Mouse (Mus musculus): ENCODE results near the gene Esp6. TPM values are rescaled to one million over a fixed set of nuclear protein-coding genes. Genes with fewer than 3 reads are reported as not detected.
"Not testable (repeated sequence)": the region's sequence is repeated elsewhere in the genome, so short reads cannot be mapped to it uniquely, and the experiment has no call there.

The Esp6 gene
- not detected for total RNA-seq (2021)
- long read RNA-seq, experiment 1, result 0 reads
- long read RNA-seq, experiment 2, result 0 reads

GRCm38 (mm10) chr17:40561207-40561606 lies at the start of gene Esp6:
Gene Esp6 (plus strand): TSS chr17:40561507.
- no peak for DNase-seq (ENCODE audit: low spot score in 2 of 2)

DNA sequence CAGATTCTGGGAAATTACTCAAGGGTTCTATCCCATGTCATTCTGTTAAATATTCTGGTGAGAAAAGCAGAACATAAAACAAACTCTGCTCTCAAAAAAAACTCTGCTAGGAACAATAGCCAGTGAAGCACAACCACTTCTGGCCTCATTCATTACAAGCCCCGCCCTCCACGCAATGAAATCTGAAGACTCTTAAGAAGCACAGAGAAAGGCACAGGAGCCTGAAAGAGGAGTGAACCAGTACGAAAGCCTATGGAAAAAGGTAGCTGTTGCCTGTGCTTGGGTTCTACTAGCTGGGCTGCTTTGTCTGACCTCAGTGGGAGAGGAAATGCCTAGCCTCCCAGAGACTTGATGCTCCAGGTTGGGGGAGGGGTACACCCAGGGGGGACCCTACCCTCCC lies 41.5 kb upstream of the Esp6 start, which contains the start of gene Esp8:
TSS of gene Esp8 (plus strand) at position 205 of the 400 bp plus-strand sequence.
- no peak for DNase-seq (ENCODE audit: low spot score in 2 of 2)

GRCm38 (mm10) chr17:40529813-40530212 lies 31.5 kb upstream of the Esp6 start:
- DNase-seq (ENCODE audit: low spot score in 2 of 2), result no peak

- DNase-seq (ENCODE audit: low spot score in 2 of 2), result no peak
These were observed 30.2 kb upstream of the Esp6 start for GRCm38 (mm10) chr17:40531147-40531546.

DNA sequence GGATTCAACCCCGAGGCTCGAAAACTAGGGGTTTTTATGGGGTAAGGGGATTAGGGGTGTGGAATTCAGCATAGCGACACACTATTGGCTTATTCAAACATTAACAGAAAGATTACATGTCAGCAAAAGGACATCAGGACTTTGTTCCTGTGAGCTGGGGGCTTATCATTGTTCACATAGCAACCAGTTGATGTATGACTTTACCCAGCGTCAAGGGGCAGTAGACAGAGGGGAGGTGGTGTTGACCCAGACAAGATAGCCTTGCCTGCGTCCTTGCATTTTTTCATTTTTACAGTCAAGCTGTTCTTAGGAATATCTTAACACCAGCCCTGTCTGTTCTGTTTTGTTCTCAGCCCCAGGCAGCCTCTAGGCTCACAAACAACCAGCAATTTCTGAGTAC lies 14.3 kb upstream of the Esp6 start:
- DNase-seq (ENCODE audit: low spot score in 2 of 2), result not testable (repeated sequence)

GRCm38 (mm10) chr17:40553470-40553869 lies 7.8 kb upstream of the Esp6 start:
- DNase-seq (ENCODE audit: low spot score in 2 of 2), result no peak

GRCm38 (mm10) chr17:40583906-40584305 lies 22.6 kb downstream of the Esp6 start:
- DNase-seq (ENCODE audit: low spot score in 2 of 2), result not testable (repeated sequence)

DNA sequence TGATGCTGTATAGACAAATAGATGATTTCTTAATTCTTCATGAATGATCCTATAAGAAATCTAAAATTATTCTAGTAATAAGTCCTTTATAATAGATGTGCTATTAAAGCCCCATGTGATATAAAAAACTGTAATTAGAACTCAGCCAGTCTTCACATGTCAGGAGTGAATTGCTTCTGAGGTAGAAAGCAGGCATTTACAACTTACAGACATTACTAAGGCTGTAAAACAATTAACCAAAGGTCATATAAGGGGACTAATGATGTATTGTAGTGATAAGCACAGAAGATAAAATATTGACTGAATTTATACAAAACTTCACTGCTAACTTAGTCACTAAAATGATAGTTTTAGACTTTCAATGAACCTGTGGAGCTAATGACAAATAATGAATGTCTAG lies 30.0 kb downstream of the Esp6 start:
- no peak for DNase-seq (ENCODE audit: low spot score in 2 of 2)

DNA sequence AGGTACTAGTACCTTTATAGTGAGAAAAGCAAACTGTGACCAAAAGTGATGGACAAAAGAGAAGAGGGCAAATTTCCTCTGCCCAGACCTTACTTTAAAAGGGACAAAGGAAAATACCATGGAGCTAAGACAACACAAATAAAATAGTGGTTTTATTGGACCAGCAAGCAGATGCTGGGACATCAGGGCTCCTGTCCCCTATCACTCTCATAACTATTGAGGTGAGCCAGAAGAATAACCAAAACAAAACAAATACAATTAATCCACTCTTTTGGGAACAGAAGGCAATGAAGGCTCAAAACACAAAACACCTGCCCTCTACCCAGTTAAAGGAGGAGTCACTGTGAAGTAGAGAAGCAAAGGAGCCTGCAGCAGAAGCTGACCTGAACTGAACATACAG lies 37.0 kb downstream of the Esp6 start, which contains the start of gene Esp4:
TSS of gene Esp4 (plus strand) at position 301 of the 400 bp plus-strand sequence.
- no peak for DNase-seq (ENCODE audit: low spot score in 2 of 2)

Other genes starting within 250 kb of the Esp6 start
- gene Crisp1, start 242.3 kb upstream of the Esp6 start, total RNA-seq (2021), result not detected
- not detected for gene Esp8, start 41.5 kb upstream of the Esp6 start, total RNA-seq (2021)
- gene Esp4, start 37.1 kb downstream of the Esp6 start, total RNA-seq (2021), result not detected
- not detected for gene Esp3, start 70.6 kb downstream of the Esp6 start, total RNA-seq (2021)
- not detected for gene Esp1, start 165.6 kb downstream of the Esp6 start, total RNA-seq (2021)
- gene Crisp2, start 245.5 kb downstream of the Esp6 start, total RNA-seq (2021), result not detected
- gene Rhag, start 249.6 kb downstream of the Esp6 start, total RNA-seq (2021), result not detected